Mouse (Mus musculus) kidney, embryonic 14.5 days (tissue): ENCODE data around the gene Reg3b. TPM values are rescaled to one million over a fixed set of nuclear protein-coding genes. Genes with fewer than 3 reads are reported as not detected.
"Not testable (repeated sequence)": the region's sequence is repeated elsewhere in the genome, so short reads cannot be mapped to it uniquely, and the experiment has no call there.

Experiments used
- ATAC-seq: fragments of 200-750 bp; cut with Nextera tagmentation; 2 replicates; pipeline ENCODE4 v1.8.0; 2017; ENCODE audit warnings: moderate number of reproducible peaks, mild to moderate bottlenecking, moderate TSS enrichment, moderate library complexity; ENCODE audit not compliant: low FRiP score, low TSS enrichment
- H3K27ac ChIP-seq: fragments of 300-500 bp; sonication (generic); 2 replicates; pipeline ENCODE4 v1.5.1; 2014; ENCODE audit warnings: low read depth, mild to moderate bottlenecking, low read length, moderate library complexity, mixed read lengths
- H3K27me3 ChIP-seq: fragments of 300-500 bp; sonication (generic); 2 replicates; pipeline ENCODE4 v1.6.1; 2014; ENCODE audit warnings: mild to moderate bottlenecking, low read length; ENCODE audit not compliant: control insufficient read depth, insufficient read depth
- H3K36me3 ChIP-seq: fragments of 300-500 bp; sonication (generic); 2 replicates; pipeline ENCODE4 v1.6.1; 2014; ENCODE audit warnings: low read length, mixed read lengths; ENCODE audit not compliant: control insufficient read depth, insufficient read depth
- H3K4me1 ChIP-seq: fragments of 300-500 bp; sonication (generic); 2 replicates; pipeline ENCODE4 v1.6.1; 2014; ENCODE audit warnings: low read length, mixed read lengths; ENCODE audit not compliant: control insufficient read depth, insufficient read depth
- H3K4me2 ChIP-seq: fragments of 300-500 bp; sonication (generic); replicated peaks from 2 replicates; pipeline ENCODE4 v1.6.1; 2014; ENCODE audit warnings: low read depth, mild to moderate bottlenecking, low read length
- H3K4me3 ChIP-seq: fragments of 300-500 bp; sonication (generic); 2 replicates; pipeline ENCODE4 v1.5.1; 2014; ENCODE audit warnings: mild to moderate bottlenecking, low read length
- H3K9ac ChIP-seq: fragments of 300-500 bp; sonication (generic); 2 replicates; pipeline ENCODE4 v1.6.1; 2014; ENCODE audit warnings: low read depth, mild to moderate bottlenecking, low read length, moderate library complexity
- H3K9me3 ChIP-seq: fragments of 300-500 bp; sonication (generic); 2 replicates; pipeline ENCODE4 v1.6.1; 2016; ENCODE audit warnings: low read length; ENCODE audit not compliant: control insufficient read depth
- WGBS: fragments of 180-500 bp; shearing (Covaris S2); extraction: QIAGEN DNeasy Blood & Tissue Kit; methylation state at CpG from one replicate; pipeline ENCODE4 v1.1.7; 2014; 5-methylcytosine and 5-hydroxymethylcytosine counted together
- polyA plus RNA-seq: library from polyadenylated mRNA; unstranded; fragments of >200 nt; fragmentation: Nextera tagmentation; extraction: Ambion mirVana; gene quantifications from 2 replicates; pipeline ENCODE4 v1.2.1, GENCODE M21; 2014

Reg3b gene
- polyA plus RNA-seq, 1 experiment from 2014 or later, result not detected

DNA sequence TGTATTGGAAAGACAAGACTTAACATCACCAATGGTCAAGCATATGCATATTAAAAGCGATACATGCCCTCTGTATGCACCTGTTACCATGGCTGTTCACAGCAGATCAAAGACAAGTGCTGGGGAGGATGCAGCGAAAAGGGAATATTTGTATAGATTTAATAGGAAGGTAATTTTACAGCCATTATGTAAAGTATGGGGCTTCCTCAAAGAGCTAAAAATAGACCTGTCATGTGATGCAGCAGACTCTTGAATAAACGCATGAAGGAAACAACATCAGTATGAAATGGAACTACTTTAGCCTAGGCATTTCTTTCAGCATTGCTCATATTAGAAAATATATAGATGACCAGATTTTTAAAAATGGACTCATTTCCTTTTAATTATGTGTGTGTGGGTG, 15.2 kb downstream of the Reg3b start:
- no peaks in the 10 kb centered on the region for H3K27me3 ChIP-seq
- H3K4me3 ChIP-seq, result no peak overlapping the region
- no peaks in the 10 kb centered on the region for H3K36me3 ChIP-seq
- H3K9me3 ChIP-seq, result no peaks in the 10 kb centered on the region
- H3K27ac ChIP-seq, result no peak overlapping the region
- WGBS, result 88% methylated on average over 3 of the region's 3 CpGs
- H3K4me1 ChIP-seq, result no peaks in the 10 kb centered on the region
- H3K9ac ChIP-seq, result no peak overlapping the region
- no peak for ATAC-seq
- H3K4me2 ChIP-seq, result no peak overlapping the region

DNA sequence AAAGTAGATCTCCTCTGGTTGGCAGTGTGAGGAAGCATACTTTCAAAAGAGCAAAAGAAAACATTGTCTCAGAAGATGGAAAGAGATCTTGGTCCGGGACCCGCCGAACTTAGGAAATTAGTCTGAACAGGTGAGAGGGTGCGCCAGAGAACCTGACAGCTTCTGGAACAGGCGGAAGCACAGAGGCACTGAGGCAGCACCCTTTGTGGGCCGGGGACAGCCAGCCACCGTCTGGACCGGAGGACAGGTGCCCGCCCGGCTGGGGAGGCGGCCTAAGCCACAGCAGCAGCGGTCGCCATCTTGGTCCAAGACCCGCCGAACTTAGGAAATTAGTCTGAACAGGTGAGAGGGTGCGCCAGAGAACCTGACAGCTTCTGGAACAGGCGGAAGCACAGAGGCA, 24.9 kb downstream of the Reg3b start, which contains the start of gene Reg2:
TSS of gene Reg2 (plus strand) at position 301 of the 400 bp plus-strand sequence.
- not testable (repeated sequence) for H3K27me3 ChIP-seq, H3K36me3 ChIP-seq, H3K9me3 ChIP-seq, ATAC-seq, H3K4me3 ChIP-seq, H3K4me2 ChIP-seq, H3K4me1 ChIP-seq, H3K27ac ChIP-seq, H3K9ac ChIP-seq
- WGBS, result 97% methylated on average over 3 of the region's 17 CpGs

DNA sequence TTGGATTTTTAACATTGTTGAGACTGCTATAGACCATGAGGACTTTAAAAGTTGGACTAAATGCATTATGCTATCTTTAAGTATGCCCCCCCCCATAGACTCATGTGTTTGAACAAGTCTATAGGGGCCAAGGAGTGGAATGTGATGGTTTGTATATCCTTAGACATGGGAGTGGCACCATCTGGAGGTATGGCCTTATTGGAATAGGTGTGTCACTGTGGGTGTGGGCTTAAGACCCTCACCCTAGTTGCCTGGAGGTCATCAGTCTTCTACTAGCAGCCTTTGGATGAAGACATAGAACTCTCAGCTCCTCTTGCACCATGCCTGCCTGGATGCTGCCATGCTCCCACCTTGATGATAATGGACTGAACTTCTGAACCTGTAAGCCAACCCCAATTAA, 52.0 kb downstream of the Reg3b start, which contains the start of gene Reg1:
TSS of gene Reg1 (plus strand) at position 301 of the 400 bp plus-strand sequence.
- ATAC-seq, H3K9ac ChIP-seq, H3K4me2 ChIP-seq, H3K9me3 ChIP-seq, H3K27me3 ChIP-seq, H3K4me3 ChIP-seq, H3K36me3 ChIP-seq, H3K27ac ChIP-seq, H3K4me1 ChIP-seq: not testable (repeated sequence)

Other genes with a start within 250 kb of the Reg3b start
- not detected in 2 replicates for gene Reg3d, start 8.2 kb downstream of the Reg3b start, polyA plus RNA-seq
- not detected in 2 replicates for gene Reg3a, start 10.1 kb downstream of the Reg3b start, polyA plus RNA-seq
- not detected in 2 replicates for gene Reg2, start 25.0 kb downstream of the Reg3b start, polyA plus RNA-seq
- not detected in 2 replicates for gene Reg1, start 52.1 kb downstream of the Reg3b start, polyA plus RNA-seq
- gene Reg3g, start 98.2 kb downstream of the Reg3b start, polyA plus RNA-seq, result not detected in 2 replicates